Mouse (Mus musculus) splenic B cell, adult 2 months (primary cell): ENCODE data around the gene Galnt12.
A peak's percentile ranks its signal among the peaks of the same experiment; 100 is the strongest.

ENCODE experiments used
- DNase-seq: peaks from one replicate; pipeline ENCODE4 v3.0.0-alpha.2; 2011; ENCODE audit warnings: low read depth, low spot score
- H3K27me3 ChIP-seq: 2 replicates; pipeline ENCODE4 v1.6.1; 2012; ENCODE audit warnings: mild to moderate bottlenecking, low read length, moderate library complexity, mixed read lengths; ENCODE audit not compliant: control insufficient read depth, poor library complexity, insufficient read depth, severe bottlenecking
- H3K36me3 ChIP-seq: 2 replicates; pipeline ENCODE4 v1.6.1; 2012; ENCODE audit warnings: mild to moderate bottlenecking, low read length, moderate library complexity, mixed read lengths; ENCODE audit not compliant: control insufficient read depth, poor library complexity, insufficient read depth, severe bottlenecking

Gene Galnt12

DNA sequence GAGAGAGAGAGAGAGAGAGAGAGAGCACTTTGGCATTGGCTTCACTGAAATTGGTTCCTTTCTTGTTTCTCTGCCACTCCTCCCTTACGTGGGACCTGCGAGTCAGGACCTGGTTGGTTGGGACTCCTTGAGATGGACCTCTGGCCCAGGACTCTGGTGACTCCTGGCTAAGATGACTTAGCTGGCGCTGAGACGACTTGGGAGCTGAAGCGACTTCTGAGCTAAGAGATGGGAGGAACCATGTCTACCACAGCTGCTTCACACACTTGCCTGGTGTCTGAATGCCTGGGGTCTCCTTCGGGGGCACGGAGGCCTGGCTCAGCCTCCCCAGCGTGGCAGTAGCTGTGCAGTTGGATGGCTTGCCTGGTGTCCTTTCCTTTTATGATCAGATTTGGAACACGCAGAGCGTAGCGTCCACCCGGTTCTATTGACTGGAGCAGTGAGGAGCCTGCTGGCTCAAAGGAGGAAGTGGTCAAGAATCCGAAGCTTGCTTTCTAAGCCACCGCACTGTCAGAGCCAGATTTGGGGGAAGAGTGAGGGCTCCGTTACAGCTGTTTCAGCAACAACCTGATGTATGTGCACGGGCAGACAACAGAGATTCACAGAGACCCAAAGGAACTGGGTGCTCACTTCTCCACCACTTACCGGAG lies 11.6 kb upstream of the Galnt12 start:
- no peaks in the 10 kb centered on the region for H3K27me3 ChIP-seq

DNA sequence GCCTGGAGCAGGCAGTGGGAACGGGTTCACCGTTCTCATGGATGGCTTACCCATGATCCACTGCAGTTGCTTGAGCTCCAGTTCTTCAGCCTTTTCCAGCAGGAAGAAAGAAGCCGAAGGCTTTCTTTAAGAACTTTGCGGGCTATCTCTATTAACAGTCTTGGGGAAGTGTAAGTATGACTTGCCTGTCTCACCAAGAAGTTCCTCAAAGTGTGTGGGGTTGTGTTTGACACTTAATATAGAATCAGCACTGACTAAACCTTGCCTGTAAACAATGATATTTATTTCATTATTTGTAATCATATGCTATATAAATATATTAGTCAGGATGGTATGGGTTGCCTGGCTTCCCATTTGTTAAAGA lies 11.1 kb upstream of the Galnt12 start:
- H3K36me3 ChIP-seq: no peaks in the 10 kb centered on the region
- DNase-seq: no peak

More for the DNA sequence above, 11.6 kb upstream of the Galnt12 start:
- no peaks in the 10 kb centered on the region for H3K36me3 ChIP-seq
- no peak for DNase-seq

DNA sequence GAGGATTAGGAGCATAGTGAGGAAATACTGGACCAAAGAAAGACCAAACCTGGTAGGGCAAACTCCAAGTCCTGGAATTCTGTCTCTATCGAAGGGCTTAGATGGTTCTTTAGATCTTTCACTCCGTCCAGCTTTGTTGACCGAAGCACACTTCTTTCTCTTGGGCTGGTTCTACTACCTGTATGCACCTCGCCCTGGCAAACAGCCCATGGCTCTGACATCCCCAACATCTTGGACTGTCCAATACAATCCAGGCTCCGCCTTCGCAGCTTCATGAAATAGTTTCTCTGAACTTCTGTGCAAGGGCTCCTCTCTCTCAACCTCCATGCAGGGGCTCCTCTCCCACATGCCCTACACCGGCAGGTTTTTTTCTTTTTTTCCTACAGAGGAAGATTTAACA lies 7.9 kb upstream of the Galnt12 start:
- H3K36me3 ChIP-seq: no peaks in the 10 kb centered on the region
- H3K27me3 ChIP-seq: no peaks in the 10 kb centered on the region
- DNase-seq: no peak

More for the DNA sequence above, 11.1 kb upstream of the Galnt12 start:
- no peaks in the 10 kb centered on the region for H3K27me3 ChIP-seq

DNA sequence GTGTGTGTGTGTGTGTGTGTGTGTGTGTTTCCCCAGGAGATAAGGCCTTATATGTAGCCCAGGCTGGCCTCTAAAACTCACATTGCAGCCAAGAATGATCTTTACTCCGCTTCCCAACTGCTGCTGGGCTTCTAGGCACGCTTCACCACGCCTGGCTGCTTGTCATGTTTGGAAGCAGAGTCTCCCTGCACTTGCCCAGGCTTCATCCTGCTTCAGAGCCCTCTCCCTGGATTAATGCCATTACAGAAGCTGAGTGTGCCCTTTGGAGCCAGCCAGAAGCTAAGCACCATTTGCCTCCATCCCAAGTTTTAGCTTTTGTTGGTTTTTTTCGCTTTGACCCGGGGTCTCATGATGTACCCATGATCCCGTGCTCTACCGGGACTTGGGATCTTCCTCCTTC lies 3.0 kb upstream of the Galnt12 start:
- DNase-seq: no peak
- Histone ChIP-seq H3K27me3 (no peaks in the 10 kb centered on the region), H3K36me3 (no peaks in the 10 kb centered on the region)

GRCm38 (mm10) chr4:47092387-47093021 lies 795 bp downstream of the Galnt12 start:
- peak; percentile 11 for DNase-seq
- Histone ChIP-seq H3K36me3 (no peaks in the 10 kb centered on the region), H3K27me3 (no peaks in the 10 kb centered on the region)

- H3K27me3 ChIP-seq: no peaks in the 10 kb centered on the region
Measured at GRCm38 (mm10) chr4:47093161-47093560, 1.5 kb downstream of the Galnt12 start.

DNA sequence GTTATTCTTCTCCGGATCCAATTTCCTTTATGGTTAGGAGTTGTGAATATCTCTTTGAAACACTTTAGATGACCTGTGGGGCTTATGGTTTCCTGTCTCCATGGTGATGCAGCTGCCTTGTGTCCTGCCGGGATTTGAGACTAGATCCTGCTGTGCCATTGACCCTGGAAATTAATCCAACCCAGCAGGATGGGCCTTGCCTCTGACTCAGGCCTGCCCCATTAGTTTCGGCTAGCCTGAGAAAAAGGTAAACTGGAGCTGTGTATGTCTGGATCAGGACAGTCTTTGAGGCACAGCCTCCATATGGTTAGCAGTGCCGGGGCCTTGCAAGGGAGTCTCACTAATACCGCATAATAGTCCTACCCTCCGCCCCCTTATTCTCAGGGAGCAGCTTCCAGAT lies 1.9 kb downstream of the Galnt12 start:
- no peak for DNase-seq
- Histone ChIP-seq H3K27me3 (no peaks in the 10 kb centered on the region), H3K36me3 (no peaks in the 10 kb centered on the region)

More at GRCm38 (mm10) chr4:47093161-47093560, 1.5 kb downstream of the Galnt12 start:
- DNase-seq: no peak
- no peaks in the 10 kb centered on the region for H3K36me3 ChIP-seq

DNA sequence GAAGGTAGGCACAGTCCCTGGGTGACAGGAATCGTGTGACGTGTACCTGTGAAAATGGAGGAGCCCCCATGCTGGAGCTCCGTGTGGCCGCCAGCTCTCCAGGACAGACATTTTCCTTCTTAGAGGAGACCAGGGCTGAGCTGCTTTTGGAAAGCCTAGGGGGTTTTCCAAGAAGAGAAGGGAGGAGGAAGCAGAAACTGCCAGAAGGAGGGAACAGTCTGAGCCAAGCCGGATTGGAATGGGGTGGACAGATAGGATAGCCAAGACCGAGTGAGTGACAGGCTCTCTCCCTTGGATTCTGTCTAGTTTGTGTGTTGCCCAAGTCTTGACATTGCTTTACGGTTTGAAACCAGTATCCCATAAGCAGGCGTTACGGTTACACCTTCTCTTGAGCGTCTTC lies 11.9 kb downstream of the Galnt12 start:
- no peak for DNase-seq
- Histone ChIP-seq H3K36me3 (0 out of 2 replicates have a peak, but pooled peaks cover 2% of the 10 kb centered on the region), H3K27me3 (no peaks in the 10 kb centered on the region)

DNA sequence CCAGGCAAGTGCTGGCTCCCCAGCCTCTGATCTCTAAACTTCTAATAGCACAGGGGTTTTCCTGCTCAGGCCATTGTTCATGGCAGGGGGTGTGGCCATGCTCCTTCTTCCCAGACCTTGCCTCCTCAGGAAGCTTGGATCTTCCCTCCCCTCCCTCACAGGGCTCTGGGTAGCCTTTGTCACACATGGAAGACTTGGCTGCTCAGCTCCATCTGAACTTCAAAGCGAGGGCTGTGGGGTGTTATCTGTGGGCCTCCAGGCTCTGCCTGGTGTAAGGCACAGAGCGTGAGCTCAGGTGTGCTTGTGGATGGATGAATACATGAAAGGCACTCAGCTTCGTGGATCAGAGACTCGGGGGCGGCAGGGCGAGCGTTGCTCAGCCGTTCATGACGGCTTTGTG lies 20.2 kb downstream of the Galnt12 start:
- Histone ChIP-seq H3K27me3 (no peaks in the 10 kb centered on the region), H3K36me3 (no peaks in the 10 kb centered on the region; the same call in 1 of the 2 replicates)
- no peak for DNase-seq

GRCm38 (mm10) chr4:47112560-47112959 lies 20.9 kb downstream of the Galnt12 start:
- H3K27me3 ChIP-seq: no peaks in the 10 kb centered on the region
- no peak for DNase-seq
- no peaks in the 10 kb centered on the region; the same call in 1 of the 2 replicates for H3K36me3 ChIP-seq

GRCm38 (mm10) chr4:47122051-47122706 lies 30.5 kb downstream of the Galnt12 start:
- Histone ChIP-seq H3K36me3 (peaks cover 3% of the 10 kb centered on the region), H3K27me3 (no peaks in the 10 kb centered on the region)
- DNase-seq: peak; percentile 62

DNA sequence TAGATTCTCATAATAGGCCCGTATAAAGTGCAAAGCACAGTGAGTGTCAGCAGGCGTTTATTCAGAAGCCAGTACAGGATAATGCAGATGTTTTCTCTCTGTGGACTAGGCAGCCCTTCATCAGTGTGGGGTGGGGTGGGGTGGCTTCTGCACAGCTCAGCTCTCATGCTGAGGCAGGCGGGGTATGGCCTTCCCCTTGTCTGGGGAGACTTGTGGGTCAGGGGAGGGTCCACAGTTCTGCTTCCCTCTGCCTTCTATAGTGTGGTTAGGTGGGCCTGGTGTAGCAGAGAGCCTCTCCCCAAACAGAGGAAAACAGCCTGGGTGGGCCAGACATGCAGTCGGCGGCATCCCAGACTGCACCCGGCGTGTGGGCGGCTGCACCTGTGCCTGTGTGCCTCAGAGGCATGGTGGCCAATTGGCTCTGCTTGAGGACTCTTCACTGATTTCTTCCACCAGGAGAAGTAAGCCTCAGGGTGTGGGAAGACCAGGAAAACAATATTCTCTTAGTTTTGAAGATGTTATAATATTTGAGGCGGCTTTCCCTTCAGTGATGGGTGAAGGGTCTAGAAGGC lies 32.5 kb downstream of the Galnt12 start:
- DNase-seq: no peak
- Histone ChIP-seq H3K36me3 (peaks cover 3% of the 10 kb centered on the region), H3K27me3 (no peaks in the 10 kb centered on the region)

DNA sequence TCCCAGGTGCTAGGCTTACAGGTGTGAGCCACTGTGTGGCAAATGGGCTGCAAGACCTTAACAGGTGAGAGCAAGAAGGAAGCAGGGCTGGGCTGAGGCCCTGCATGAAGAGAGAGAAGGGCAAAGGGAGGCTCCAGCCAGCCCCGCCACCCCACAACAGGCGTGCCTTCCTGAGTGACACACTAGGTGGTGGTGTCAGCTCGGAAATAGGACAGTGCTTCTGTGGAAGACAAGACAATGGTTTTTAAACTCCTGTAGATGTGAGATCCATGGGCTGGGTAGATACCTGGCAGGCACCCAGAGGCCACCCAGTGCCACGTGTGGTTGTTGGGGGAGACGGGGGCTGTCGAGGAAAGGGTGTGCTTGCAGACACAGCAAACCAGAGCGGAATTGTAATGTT lies 36.8 kb downstream of the Galnt12 start:
- DNase-seq: no peak
- Histone ChIP-seq H3K36me3 (no peaks in the 10 kb centered on the region), H3K27me3 (no peaks in the 10 kb centered on the region)

DNA sequence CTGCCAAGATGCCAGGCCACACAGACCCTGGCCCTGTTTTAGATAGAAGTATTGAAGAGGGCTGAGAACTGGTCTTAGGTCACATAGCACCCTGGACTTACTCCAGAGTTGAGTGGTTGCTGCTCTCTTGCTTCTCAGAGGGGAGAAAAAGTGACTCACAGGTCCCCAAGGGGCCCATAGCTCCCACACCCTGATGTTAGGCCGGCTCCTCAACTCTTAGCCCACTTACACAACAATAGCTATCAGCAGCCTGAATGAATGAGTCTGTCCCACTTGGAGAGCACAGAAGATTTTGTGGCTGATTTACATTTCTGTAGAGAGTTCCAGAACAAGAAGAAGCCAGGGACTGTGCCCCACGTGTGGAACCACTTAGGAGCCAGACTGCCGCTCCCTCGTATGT lies 37.9 kb downstream of the Galnt12 start:
- Histone ChIP-seq H3K36me3 (no peaks in the 10 kb centered on the region), H3K27me3 (no peaks in the 10 kb centered on the region)
- no peak for DNase-seq
